Mouse (Mus musculus): ENCODE measurements around the gene Ngdn. TPM values are rescaled to one million over a fixed set of nuclear protein-coding genes. Genes with fewer than 3 reads are reported as not detected.

The Ngdn gene
- polyA plus RNA-seq, 1 experiment from 2014 or later: 81.3 TPM

DNA sequence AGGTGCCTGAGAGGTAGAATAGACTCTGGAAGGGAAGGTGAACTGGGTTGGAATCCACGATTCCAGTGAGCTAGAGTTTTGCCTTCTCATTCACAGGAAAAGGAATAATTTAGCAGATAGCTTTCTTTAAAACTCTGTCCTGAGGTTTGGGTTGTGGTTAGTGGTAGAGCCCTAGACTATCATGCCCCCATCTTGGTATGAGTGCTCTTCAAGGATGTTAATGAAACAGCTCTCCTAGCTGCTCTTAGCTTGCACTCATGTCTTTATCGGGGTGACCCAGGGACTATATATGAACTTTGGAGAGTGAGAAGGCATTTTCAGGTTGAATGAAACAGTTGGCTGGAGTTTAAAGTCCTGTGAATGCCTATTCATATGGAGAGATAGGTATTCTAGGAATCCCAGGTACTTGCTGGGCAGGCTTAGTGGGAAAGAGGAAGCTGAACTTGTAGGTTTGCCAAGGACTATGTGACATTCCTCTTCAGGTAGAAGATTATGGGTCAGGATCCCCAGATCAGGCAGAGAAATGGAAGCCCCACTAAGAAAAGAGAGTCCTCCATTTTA lies 32.8 kb downstream of the Ngdn start:
- Histone ChIP-seq H3K4me1 (no peaks in the 10 kb centered on the region), H3K4me3 (no peak overlapping the region), H3K27ac (no peak overlapping the region), H3K4me2 (replicated peaks) (no peak overlapping the region), H3K36me3 (no peaks in the 10 kb centered on the region), H3K9me3 (no peaks in the 10 kb centered on the region), H3K9ac (no peak overlapping the region), H3K27me3 (no peaks in the 10 kb centered on the region)
- WGBS: 89% methylated on average over 2 of the region's 2 CpGs
- no peak for ATAC-seq (ENCODE audit: insufficient number of reproducible peaks, insufficient read depth, low FRiP score, low TSS enrichment)

DNA sequence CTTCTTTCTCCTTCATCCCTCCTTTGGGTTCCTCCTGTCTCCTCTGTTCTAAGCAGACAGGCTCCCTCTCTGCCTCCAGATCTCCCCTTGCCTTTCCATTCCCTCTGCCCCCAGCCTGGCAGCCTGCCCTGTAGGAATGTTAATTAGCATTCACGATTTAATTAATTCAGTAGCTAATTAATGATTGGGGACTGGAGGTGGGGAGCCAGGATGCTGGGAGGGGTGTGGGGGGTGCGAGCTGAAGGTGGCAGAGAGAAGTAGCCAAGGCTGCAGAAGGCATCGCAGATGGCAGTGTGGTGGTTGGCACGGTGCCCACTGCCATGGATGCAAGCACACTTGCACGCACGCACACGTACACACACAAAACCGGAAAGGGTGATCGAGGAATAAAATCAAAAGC lies 37.2 kb downstream of the Ngdn start:
- ATAC-seq (ENCODE audit: insufficient number of reproducible peaks, insufficient read depth, low FRiP score, low TSS enrichment): no peak

DNA sequence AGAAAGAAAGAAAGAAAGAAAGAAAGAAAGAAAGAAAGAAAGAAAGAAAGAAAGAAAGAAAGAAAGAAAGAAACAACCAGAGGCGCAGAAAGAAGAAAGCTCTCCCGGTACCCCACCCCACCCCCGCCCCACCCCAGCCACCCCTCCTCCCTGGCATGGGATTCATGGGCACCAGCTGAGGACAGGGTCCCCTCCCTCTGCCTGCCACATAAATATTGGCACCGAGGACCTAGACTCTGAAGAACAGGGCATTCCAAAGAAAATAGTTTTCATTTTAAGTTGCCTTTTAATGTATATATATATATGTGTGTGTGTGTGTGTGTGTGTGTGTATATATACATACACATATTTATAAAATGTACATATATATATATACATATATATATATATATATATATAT lies 37.8 kb downstream of the Ngdn start:
- Histone ChIP-seq H3K9ac (no peak overlapping the region), H3K4me3 (no peak overlapping the region), H3K4me1 (no peaks in the 10 kb centered on the region), H3K4me2 (replicated peaks) (no peak overlapping the region), H3K27ac (no peak overlapping the region), H3K9me3 (no peaks in the 10 kb centered on the region), H3K27me3 (no peaks in the 10 kb centered on the region), H3K36me3 (no peaks in the 10 kb centered on the region)
- 96% methylated on average over 4 of the region's 4 CpGs for WGBS
- ATAC-seq (ENCODE audit: insufficient number of reproducible peaks, insufficient read depth, low FRiP score, low TSS enrichment): no peak

More for the DNA sequence above, 37.2 kb downstream of the Ngdn start:
- Histone ChIP-seq H3K36me3 (no peaks in the 10 kb centered on the region), H3K9ac (no peak overlapping the region), H3K4me1 (no peaks in the 10 kb centered on the region), H3K4me3 (no peak overlapping the region), H3K27me3 (no peaks in the 10 kb centered on the region), H3K4me2 (replicated peaks) (no peak overlapping the region), H3K9me3 (no peaks in the 10 kb centered on the region), H3K27ac (no peak overlapping the region)
- WGBS: 81% methylated on average over 9 of the region's 9 CpGs

DNA sequence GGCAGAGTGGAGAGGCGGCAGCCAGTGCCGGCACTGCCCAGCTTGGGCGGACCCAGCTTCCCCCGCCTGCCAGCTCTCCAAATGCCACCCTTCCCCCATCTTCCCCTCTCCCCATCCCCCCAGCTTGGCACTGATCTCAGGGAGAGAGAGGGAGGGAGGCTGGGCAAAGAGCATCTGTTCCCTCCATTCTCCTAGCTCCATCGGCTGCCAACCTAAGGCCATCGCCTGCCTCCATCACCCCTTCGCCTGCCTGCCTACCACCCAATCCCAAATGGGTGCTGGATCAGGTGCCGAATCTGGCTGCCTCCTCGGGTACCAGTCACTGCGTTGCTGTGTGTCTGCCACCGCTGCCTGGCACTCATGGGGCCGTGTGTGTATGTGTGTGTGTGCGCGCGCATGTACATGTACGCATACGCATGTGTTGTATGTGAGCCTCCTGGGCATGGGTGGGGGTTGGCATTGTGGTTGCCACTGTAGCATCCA lies 38.5 kb downstream of the Ngdn start:
- Histone ChIP-seq H3K27ac (no peak overlapping the region), H3K36me3 (no peaks in the 10 kb centered on the region), H3K4me1 (no peaks in the 10 kb centered on the region), H3K27me3 (no peaks in the 10 kb centered on the region), H3K4me3 (no peak overlapping the region), H3K4me2 (replicated peaks) (no peak overlapping the region), H3K9ac (no peak overlapping the region), H3K9me3 (no peaks in the 10 kb centered on the region)
- 86% methylated on average over 15 of the region's 17 CpGs for WGBS
- ATAC-seq (ENCODE audit: insufficient number of reproducible peaks, insufficient read depth, low FRiP score, low TSS enrichment): no peak

DNA sequence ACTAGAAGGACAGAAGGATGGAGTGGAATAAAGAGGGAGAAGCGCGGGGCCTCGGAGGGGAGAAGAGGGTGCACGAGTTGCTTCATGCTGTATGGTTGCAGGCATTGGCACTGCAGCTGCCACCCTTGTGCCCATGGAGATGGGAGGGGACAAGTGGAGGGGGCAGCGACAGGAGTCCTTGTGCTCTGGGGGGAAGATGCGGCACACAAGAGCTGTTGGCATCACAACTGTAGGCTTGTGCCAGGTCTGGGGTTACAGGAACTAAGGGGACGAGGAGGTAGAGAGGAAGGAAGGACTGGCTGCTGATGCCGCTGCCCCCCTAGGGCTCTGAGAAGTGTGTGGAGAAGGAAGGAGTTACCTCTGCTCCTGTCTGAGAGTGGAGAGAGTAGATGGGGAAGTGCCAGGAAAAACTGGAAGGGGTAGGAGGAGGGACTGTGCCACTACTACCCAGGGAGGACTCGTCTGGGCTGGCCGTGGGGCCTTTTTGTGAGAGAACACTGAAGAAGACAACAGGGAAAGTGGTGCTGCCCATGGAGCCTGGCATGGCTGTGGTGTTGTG lies 39.0 kb downstream of the Ngdn start:
- H3K4me1 ChIP-seq: no peaks in the 10 kb centered on the region
- H3K27ac ChIP-seq: no peak overlapping the region
- no peaks in the 10 kb centered on the region for H3K27me3 ChIP-seq
- no peak overlapping the region for H3K4me2 ChIP-seq (replicated peaks)
- no peak for ATAC-seq (ENCODE audit: insufficient number of reproducible peaks, insufficient read depth, low FRiP score, low TSS enrichment)
- H3K4me3 ChIP-seq: no peak overlapping the region
- no peak overlapping the region for H3K9ac ChIP-seq
- no peaks in the 10 kb centered on the region for H3K36me3 ChIP-seq
- 89% methylated on average over 10 of the region's 10 CpGs for WGBS
- H3K9me3 ChIP-seq: no peaks in the 10 kb centered on the region

DNA sequence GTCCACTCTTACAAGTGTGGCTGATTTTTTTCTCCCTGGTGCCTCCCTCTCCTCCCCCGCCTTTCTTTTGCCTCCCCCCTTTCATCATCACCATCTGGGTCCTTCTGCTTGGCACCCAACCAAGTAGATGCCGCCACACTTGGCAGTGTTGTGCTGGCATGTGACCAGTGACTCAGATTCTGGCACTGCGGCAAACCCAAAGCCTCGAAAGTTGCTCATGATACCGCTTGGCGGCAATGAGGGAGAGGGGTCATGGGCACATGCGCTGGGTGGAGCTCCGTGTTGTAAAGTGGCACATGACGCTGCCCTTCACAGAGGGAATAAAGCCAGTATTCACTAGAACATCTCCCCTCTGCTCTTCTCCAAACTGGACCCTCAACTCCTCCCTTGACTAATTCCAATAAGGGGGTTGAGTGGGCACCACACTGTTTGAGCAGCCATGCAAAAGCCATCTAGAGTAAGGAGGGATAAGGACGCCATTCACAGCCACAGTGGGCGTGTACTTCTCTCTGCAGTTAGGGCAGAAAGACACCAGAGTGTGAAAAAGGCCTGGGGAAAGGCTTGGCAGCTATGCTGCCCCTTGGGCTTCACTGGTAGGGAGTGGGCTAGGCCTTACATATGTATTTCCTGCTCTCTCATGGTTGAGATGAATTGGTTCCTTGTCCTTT lies 40.0 kb downstream of the Ngdn start:
- no peaks in the 10 kb centered on the region for H3K9me3 ChIP-seq
- no peak overlapping the region for H3K4me2 ChIP-seq (replicated peaks)
- H3K27ac ChIP-seq: no peak overlapping the region
- H3K27me3 ChIP-seq: no peaks in the 10 kb centered on the region
- WGBS: 80% methylated on average over 11 of the region's 11 CpGs
- H3K4me1 ChIP-seq: no peaks in the 10 kb centered on the region
- H3K36me3 ChIP-seq: no peaks in the 10 kb centered on the region
- ATAC-seq (ENCODE audit: insufficient number of reproducible peaks, insufficient read depth, low FRiP score, low TSS enrichment): no peak
- H3K9ac ChIP-seq: no peak overlapping the region
- no peak overlapping the region for H3K4me3 ChIP-seq

DNA sequence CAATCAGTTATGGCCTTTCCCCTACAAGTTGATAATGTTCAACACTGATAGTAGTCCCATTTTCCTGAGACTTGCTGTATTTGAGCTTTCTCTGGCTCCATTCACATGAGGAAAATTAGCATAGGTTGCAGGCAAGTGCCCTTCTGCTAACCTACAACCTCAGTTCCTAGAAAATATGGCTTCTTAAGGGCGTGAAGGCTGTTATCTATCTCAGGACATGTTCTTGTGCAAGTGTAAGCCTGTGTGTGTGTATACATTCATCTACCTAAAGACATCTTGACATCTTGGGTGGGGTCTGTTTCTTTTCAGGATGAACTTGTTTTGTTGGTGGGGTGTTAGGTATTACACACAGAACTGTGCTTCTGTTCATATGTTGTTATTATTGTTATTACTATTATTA lies 43.8 kb downstream of the Ngdn start:
- ATAC-seq (ENCODE audit: insufficient number of reproducible peaks, insufficient read depth, low FRiP score, low TSS enrichment): no peak
- Histone ChIP-seq H3K36me3 (peaks cover 2% of the 10 kb centered on the region; the same call in 1 of the 2 replicates), H3K9me3 (no peaks in the 10 kb centered on the region), H3K9ac (no peak overlapping the region), H3K27ac (no peak overlapping the region), H3K27me3 (no peaks in the 10 kb centered on the region), H3K4me2 (replicated peaks) (no peak overlapping the region), H3K4me3 (no peak overlapping the region), H3K4me1 (peaks cover 17% of the 10 kb centered on the region)
- WGBS: 85% methylated on average over 1 of the region's 1 CpGs

DNA sequence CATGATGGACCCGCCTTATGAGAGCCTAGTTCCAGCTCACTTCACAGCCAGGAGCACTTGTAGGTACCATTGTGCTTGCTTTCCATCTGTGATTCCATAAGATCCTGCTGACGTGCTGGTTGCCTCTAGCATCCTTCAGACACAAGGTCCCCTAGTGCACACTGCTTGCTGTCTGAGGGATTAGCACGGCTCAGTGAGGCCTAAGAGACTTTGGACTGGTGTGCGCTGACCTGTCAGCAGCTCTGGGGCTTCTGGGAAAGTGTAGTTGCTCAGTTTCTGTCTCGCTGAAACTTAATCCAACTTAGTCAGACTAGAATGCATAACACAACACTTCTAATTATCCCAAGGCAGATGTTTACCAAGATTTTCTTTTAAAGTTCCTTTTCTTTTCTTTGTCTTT lies 44.7 kb downstream of the Ngdn start:
- ATAC-seq (ENCODE audit: insufficient number of reproducible peaks, insufficient read depth, low FRiP score, low TSS enrichment): no peak
- H3K9me3 ChIP-seq: no peaks in the 10 kb centered on the region
- peaks cover 10% of the 10 kb centered on the region; the same call in 1 of the 2 replicates for H3K36me3 ChIP-seq
- WGBS: 55% methylated on average over 5 of the region's 5 CpGs
- peaks cover 17% of the 10 kb centered on the region for H3K4me1 ChIP-seq
- 0 out of 2 replicates have a peak overlapping the region, but pooled peaks have one; percentile 52 for H3K27ac ChIP-seq
- H3K4me3 ChIP-seq: no peak overlapping the region
- no peak overlapping the region for H3K9ac ChIP-seq
- H3K4me2 ChIP-seq (replicated peaks): no peak overlapping the region
- H3K27me3 ChIP-seq: no peaks in the 10 kb centered on the region

DNA sequence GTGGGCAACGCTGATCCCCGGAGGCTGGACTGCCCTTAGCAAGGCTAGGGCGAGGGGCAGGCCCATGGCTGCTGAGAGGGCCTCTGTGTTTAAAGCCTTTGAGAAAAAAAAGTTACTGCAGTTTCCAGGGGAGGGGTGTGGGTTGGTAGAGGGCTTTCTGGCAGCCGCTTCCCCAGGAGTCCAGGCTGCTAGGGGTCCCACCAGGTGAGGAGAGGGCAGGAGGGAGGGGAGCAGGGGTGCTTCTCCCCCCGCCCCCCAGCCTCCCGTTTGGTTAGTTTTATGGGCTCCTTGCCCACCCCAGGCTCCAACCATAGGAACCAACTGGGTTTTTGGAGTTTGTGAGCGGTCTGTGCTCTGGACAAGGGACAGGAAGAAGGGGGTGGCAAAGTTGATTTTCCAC lies 46.6 kb downstream of the Ngdn start:
- Histone ChIP-seq H3K27me3 (no peaks in the 10 kb centered on the region), H3K4me2 (replicated peaks) (no peak overlapping the region), H3K9me3 (no peaks in the 10 kb centered on the region), H3K27ac (no peak overlapping the region), H3K4me3 (no peak overlapping the region), H3K9ac (no peak overlapping the region), H3K36me3 (peaks cover 29% of the 10 kb centered on the region), H3K4me1 (peaks cover 17% of the 10 kb centered on the region)
- WGBS: 41% methylated on average over 7 of the region's 7 CpGs
- no peak for ATAC-seq (ENCODE audit: insufficient number of reproducible peaks, insufficient read depth, low FRiP score, low TSS enrichment)

DNA sequence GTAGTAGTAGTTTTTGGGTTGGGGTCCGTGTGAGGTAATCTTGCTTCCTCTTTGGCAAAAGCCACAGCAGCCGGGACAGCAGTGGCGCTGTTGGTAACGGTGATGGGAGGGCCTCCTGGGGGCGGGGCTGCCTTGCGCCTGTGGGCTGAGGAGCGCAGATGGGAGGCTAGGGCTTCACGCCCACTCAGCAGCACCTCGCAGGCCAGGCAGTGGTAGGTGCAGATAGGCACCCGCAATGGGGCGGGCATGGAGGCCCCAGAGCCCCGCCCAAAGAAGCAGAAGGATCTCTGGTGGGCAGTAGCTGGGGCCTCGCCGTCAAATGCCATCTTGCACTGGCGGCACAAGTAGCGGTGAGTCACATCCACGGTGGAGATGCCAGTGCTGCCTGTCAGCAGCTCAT lies 47.4 kb downstream of the Ngdn start:
- H3K27me3 ChIP-seq: no peaks in the 10 kb centered on the region
- H3K4me2 ChIP-seq (replicated peaks): peak overlapping the region; percentile 36
- H3K4me1 ChIP-seq: peaks cover 17% of the 10 kb centered on the region
- no peak overlapping the region for H3K27ac ChIP-seq
- no peaks in the 10 kb centered on the region for H3K9me3 ChIP-seq
- H3K36me3 ChIP-seq: peaks cover 37% of the 10 kb centered on the region
- no peak overlapping the region for H3K4me3 ChIP-seq
- WGBS: 25% methylated on average over 17 of the region's 17 CpGs
- ATAC-seq (ENCODE audit: insufficient number of reproducible peaks, insufficient read depth, low FRiP score, low TSS enrichment): no peak
- no peak overlapping the region for H3K9ac ChIP-seq

DNA sequence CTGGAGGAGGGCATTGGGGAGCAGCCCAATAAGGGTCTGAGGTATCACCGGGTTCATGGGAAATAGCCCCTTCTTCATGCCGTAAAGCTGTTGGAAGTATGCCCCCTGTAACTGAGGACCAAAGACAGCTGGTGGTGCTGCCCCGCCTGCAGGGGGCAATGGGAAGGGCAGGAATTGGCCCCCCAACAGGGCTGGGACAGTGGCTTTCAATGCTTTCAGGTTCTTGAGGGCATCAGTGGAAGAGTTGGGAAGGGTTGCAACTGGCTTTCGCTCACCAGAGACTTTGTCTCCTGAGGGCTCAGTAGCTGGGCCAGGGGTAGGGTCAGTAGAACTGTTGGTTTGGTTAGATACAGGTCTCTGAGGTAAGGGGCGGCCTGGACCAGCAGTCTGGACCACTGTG lies 47.9 kb downstream of the Ngdn start:
- Histone ChIP-seq H3K27ac (no peak overlapping the region), H3K27me3 (no peaks in the 10 kb centered on the region), H3K4me3 (no peak overlapping the region), H3K4me2 (replicated peaks) (no peak overlapping the region), H3K9ac (no peak overlapping the region), H3K4me1 (peaks cover 17% of the 10 kb centered on the region), H3K36me3 (peaks cover 39% of the 10 kb centered on the region), H3K9me3 (no peaks in the 10 kb centered on the region)
- WGBS: 88% methylated on average over 5 of the region's 5 CpGs
- no peak for ATAC-seq (ENCODE audit: insufficient number of reproducible peaks, insufficient read depth, low FRiP score, low TSS enrichment)
